Mouse (Mus musculus) hindbrain, embryonic 10.5 days (tissue): ENCODE measurements around the gene Thada. TPM values are rescaled to one million over a fixed set of nuclear protein-coding genes. Genes with fewer than 3 reads are reported as not detected.

Experiments used
- DNase-seq: peaks from one replicate; pipeline ENCODE4 v3.0.0-alpha.2; 2017; ENCODE audit warnings: low spot score
- H3K27ac ChIP-seq: fragments of 300-500 bp; sonication (generic); 2 replicates; pipeline ENCODE4 v1.5.1; 2016; ENCODE audit warnings: mild to moderate bottlenecking, moderate library complexity
- H3K27me3 ChIP-seq: fragments of 300-500 bp; sonication (generic); 2 replicates; pipeline ENCODE4 v1.6.1; 2016; ENCODE audit warnings: mild to moderate bottlenecking; ENCODE audit not compliant: poor library complexity, insufficient read depth, severe bottlenecking
- H3K36me3 ChIP-seq: fragments of 300-500 bp; sonication (generic); 2 replicates; pipeline ENCODE4 v1.6.1; 2016; ENCODE audit warnings: mild to moderate bottlenecking, moderate library complexity
- H3K4me1 ChIP-seq: fragments of 300-500 bp; sonication (generic); replicated peaks from 2 replicates; pipeline ENCODE4 v1.6.1; 2016; ENCODE audit warnings: mild to moderate bottlenecking
- H3K4me3 ChIP-seq: fragments of 300-500 bp; sonication (generic); 2 replicates; pipeline ENCODE4 v1.5.1; 2016; ENCODE audit warnings: mild to moderate bottlenecking, moderate library complexity
- H3K9me3 ChIP-seq: fragments of 300-500 bp; sonication (generic); 2 replicates; pipeline ENCODE4 v1.6.1; 2016; ENCODE audit warnings: mild to moderate bottlenecking, moderate library complexity
- WGBS: fragments of 180-500 bp; shearing (Covaris S2); methylation state at CpG from one replicate; pipeline ENCODE4 v1.1.7; 2016; 5-methylcytosine and 5-hydroxymethylcytosine counted together
- polyA plus RNA-seq: library from polyadenylated mRNA; unstranded; fragments of >200 nt; fragmentation: Nextera tagmentation; extraction: Ambion mirVana; gene quantifications from 2 replicates; pipeline ENCODE4 v1.2.1, GENCODE M21; 2016

Thada gene
- polyA plus RNA-seq, 1 experiment from 2014 or later: 10.6 TPM

GRCm38 (mm10) chr17:84422916-84423315 lies 43.1 kb downstream of the Thada start:
- WGBS: 95% methylated on average over 8 of the region's 8 CpGs
- DNase-seq: no peak
- Histone ChIP-seq H3K36me3 (peaks cover 75% of the 10 kb centered on the region), H3K27me3 (no peaks in the 10 kb centered on the region), H3K9me3 (no peaks in the 10 kb centered on the region), H3K4me1 (0 out of 2 replicates have a peak, but pooled peaks cover 5% of the 10 kb centered on the region), H3K27ac (no peak overlapping the region), H3K4me3 (no peak overlapping the region)

DNA sequence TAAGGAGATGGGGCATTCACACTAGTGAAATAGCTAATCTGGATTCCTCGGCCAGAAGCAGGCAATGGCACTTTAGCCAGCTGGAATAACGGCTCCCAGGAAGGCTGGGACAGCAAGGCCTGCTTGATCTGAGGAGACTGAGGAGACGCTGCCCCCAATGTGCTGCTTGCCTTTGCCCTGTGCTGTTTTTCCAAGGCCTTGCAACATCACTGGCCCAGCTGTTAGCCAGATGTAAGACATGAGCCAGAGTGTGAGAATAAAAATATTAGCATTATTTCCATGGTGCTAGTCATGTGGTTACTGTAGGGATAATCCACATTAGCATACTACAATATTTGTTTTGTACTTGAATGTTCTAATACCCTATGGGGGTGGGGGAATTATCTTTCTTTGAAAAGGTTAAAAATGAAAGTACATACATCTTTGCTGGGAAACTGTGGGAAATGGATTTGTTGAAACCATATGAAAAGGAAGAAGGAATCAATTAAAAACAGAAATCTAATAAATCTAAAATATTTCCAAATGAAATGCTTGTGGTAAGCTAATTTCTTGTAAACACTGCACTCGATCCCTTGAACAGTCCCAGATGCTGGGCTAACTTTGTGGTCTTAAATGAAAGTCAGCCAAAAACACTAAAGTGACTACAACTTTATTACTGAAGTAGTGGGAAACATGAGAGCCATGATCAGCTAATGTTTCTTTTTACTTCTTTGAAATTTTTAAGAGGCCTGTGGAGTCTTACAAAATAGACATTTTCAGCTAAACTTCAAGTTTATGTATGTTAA lies 43.8 kb downstream of the Thada start:
- Histone ChIP-seq H3K4me3 (no peak overlapping the region), H3K36me3 (peaks cover 69% of the 10 kb centered on the region), H3K27ac (no peak overlapping the region), H3K4me1 (0 out of 2 replicates have a peak, but pooled peaks cover 5% of the 10 kb centered on the region), H3K27me3 (no peaks in the 10 kb centered on the region), H3K9me3 (no peaks in the 10 kb centered on the region)
- peak; percentile 18 for DNase-seq
- WGBS: 82% methylated on average over 4 of the region's 4 CpGs

- Histone ChIP-seq H3K27ac (no peak overlapping the region), H3K36me3 (peaks cover 60% of the 10 kb centered on the region), H3K9me3 (no peaks in the 10 kb centered on the region), H3K4me3 (no peak overlapping the region), H3K4me1 (0 out of 2 replicates have a peak, but pooled peaks cover 5% of the 10 kb centered on the region), H3K27me3 (no peaks in the 10 kb centered on the region)
- peak; percentile 35 for DNase-seq
- WGBS: 94% methylated on average over 4 of the region's 4 CpGs
Measured at GRCm38 (mm10) chr17:84421042-84421441, 45.0 kb downstream of the Thada start.

DNA sequence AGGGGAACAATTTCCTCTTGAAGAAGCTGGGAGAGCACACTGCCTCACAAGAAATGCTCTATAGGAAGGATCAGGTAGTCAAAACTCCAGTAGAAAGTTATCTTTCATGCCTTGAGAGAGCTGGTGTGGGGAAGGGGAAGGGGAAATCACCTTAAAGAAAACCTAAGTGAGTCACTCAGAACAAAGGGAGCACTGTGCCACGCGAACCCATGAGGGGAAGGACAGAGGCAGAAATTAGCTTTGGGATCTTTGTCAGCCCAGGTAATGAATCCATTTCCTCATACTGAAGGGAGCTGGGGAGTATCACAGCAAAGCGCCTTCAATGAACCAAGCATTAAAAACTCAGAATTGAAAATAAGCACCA lies 45.7 kb downstream of the Thada start:
- H3K4me3 ChIP-seq: no peak overlapping the region
- peaks cover 58% of the 10 kb centered on the region for H3K36me3 ChIP-seq
- DNase-seq: no peak
- no peaks in the 10 kb centered on the region for H3K27me3 ChIP-seq
- H3K9me3 ChIP-seq: no peaks in the 10 kb centered on the region
- H3K27ac ChIP-seq: peak overlapping the region; percentile 50; the same call in 1 of the 2 replicates
- 0 out of 2 replicates have a peak, but pooled peaks cover 5% of the 10 kb centered on the region for H3K4me1 ChIP-seq
- 75% methylated on average over 3 of the region's 3 CpGs for WGBS

- peak; percentile 7 for DNase-seq
- peak overlapping the region; percentile 50; the same call in 1 of the 2 replicates for H3K27ac ChIP-seq
- H3K27me3 ChIP-seq: no peaks in the 10 kb centered on the region
- H3K36me3 ChIP-seq: peaks cover 58% of the 10 kb centered on the region
- WGBS: 80% methylated on average over 11 of the region's 11 CpGs
- 0 out of 2 replicates have a peak, but pooled peaks cover 5% of the 10 kb centered on the region for H3K4me1 ChIP-seq
- no peak overlapping the region for H3K4me3 ChIP-seq
- H3K9me3 ChIP-seq: no peaks in the 10 kb centered on the region
Measured at GRCm38 (mm10) chr17:84419326-84420275, 46.4 kb downstream of the Thada start.

DNA sequence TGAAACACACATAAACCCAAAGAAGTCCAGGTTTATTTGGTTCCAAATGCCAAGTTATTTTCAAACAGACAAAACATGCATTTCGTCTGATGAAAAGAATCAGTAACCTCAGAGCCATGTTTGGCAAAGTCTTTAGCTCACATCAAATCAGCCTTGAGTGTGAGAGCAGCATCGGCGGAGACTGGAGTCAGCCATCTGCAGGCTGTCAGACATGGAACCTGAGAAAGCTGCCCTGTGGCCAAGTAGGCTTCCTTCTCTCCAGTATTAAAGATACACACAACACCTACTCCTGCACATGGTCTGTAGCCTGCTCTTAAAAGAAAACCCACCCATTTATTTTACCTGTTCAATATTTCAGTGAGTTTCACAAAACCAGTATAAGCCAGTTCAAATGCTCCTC lies 50.1 kb downstream of the Thada start:
- H3K4me3 ChIP-seq: no peak overlapping the region
- H3K27ac ChIP-seq: no peak overlapping the region
- no peaks in the 10 kb centered on the region for H3K9me3 ChIP-seq
- whole genome bisulfite sequencing: 92% methylated on average over 3 of the region's 3 CpGs
- no peak for DNase-seq
- H3K4me1 ChIP-seq: 0 out of 2 replicates have a peak, but pooled peaks cover 5% of the 10 kb centered on the region
- no peaks in the 10 kb centered on the region for H3K27me3 ChIP-seq
- H3K36me3 ChIP-seq: peaks cover 45% of the 10 kb centered on the region

- Histone ChIP-seq H3K4me1 (no peaks in the 10 kb centered on the region), H3K9me3 (no peaks in the 10 kb centered on the region), H3K27me3 (no peaks in the 10 kb centered on the region), H3K27ac (no peak overlapping the region), H3K4me3 (no peak overlapping the region), H3K36me3 (peaks cover 27% of the 10 kb centered on the region)
- no peak for DNase-seq
- WGBS: 81% methylated on average over 1 of the region's 1 CpGs
Measured at GRCm38 (mm10) chr17:84408731-84409130, 57.3 kb downstream of the Thada start.

GRCm38 (mm10) chr17:84405616-84406015 lies 60.4 kb downstream of the Thada start:
- H3K4me3 ChIP-seq: no peak overlapping the region
- H3K4me1 ChIP-seq: no peaks in the 10 kb centered on the region
- H3K9me3 ChIP-seq: no peaks in the 10 kb centered on the region
- DNase-seq: no peak
- 86% methylated on average over 6 of the region's 6 CpGs for WGBS
- no peaks in the 10 kb centered on the region for H3K27me3 ChIP-seq
- H3K27ac ChIP-seq: no peak overlapping the region
- H3K36me3 ChIP-seq: peaks cover 21% of the 10 kb centered on the region; the same call in 1 of the 2 replicates

DNA sequence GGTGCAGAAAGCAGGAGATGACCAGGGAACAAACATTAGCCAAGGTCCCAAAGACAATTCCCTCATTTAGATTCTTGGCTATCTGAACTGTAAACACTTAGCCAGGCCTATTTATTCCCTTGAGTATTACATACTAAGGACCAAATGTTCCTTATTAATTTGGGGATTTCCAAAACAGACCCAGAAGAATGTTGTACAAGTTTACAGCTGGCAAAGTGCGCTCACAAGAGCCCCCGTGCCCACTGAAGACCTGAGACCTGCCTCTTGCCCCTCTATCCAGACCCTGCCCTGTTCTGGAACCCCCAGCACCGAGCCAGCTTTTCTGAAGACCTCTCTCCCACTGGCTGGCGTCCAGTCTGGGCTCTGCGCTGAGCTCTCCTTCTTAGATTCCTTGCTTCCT lies 64.2 kb downstream of the Thada start:
- WGBS: 89% methylated on average over 5 of the region's 5 CpGs
- no peaks in the 10 kb centered on the region for H3K4me1 ChIP-seq
- no peaks in the 10 kb centered on the region for H3K27me3 ChIP-seq
- no peak overlapping the region for H3K4me3 ChIP-seq
- H3K9me3 ChIP-seq: no peaks in the 10 kb centered on the region
- H3K36me3 ChIP-seq: peaks cover 29% of the 10 kb centered on the region
- no peak overlapping the region for H3K27ac ChIP-seq
- no peak for DNase-seq

DNA sequence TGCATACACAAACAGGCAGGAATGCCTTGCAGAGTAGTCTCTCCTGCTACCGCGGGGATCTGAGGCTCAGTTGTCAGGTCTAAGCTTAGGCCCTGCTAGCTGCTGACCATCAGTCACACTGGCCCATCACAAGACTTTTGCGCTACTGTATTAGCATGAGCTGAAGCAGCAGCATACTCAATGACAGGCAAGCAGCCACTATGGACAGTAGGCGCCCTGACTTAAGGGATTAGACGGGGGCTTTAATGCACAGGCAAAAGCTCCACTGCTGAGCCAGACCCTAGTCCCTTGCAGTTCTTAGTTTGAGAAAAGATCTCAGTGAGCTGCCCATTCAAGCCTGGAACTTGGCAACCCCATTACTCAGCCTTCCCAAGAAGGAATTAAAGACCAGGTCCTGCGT lies 66.6 kb downstream of the Thada start:
- Histone ChIP-seq H3K4me3 (no peak overlapping the region), H3K9me3 (no peaks in the 10 kb centered on the region), H3K27me3 (no peaks in the 10 kb centered on the region), H3K27ac (no peak overlapping the region), H3K36me3 (peaks cover 46% of the 10 kb centered on the region), H3K4me1 (no peaks in the 10 kb centered on the region)
- no peak for DNase-seq
- WGBS: 92% methylated on average over 6 of the region's 6 CpGs

- H3K27me3 ChIP-seq: no peaks in the 10 kb centered on the region
- H3K9me3 ChIP-seq: peaks cover under 1% of the 10 kb centered on the region; the same call in 1 of the 2 replicates
- WGBS: 92% methylated on average over 2 of the region's 2 CpGs
- no peak overlapping the region for H3K4me3 ChIP-seq
- H3K4me1 ChIP-seq: no peaks in the 10 kb centered on the region
- H3K27ac ChIP-seq: no peak overlapping the region
- peaks cover 35% of the 10 kb centered on the region for H3K36me3 ChIP-seq
- no peak for DNase-seq
Measured at GRCm38 (mm10) chr17:84390026-84390425, 76.0 kb downstream of the Thada start.

DNA sequence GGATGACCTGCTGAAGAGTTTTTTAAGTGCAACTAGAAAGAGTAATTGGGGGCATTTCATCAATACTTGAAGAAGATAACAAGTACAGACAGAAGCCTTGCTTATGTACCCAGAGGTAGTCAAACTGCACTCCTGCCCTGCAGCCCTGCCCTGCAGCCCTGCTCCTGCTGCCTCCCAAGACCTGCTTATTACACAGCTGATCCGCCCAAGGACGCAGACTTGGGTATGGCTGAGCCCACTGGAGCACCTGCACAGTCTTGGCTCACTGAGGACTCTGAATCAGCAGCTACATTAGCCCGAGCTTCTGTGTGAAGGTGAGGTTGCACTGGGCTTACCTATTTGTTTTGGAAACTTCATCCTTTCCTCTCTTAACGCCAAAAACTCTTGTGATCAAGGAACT lies 79.8 kb downstream of the Thada start:
- Histone ChIP-seq H3K36me3 (peaks cover 58% of the 10 kb centered on the region), H3K9me3 (peaks cover 6% of the 10 kb centered on the region; the same call in 1 of the 2 replicates), H3K27me3 (no peaks in the 10 kb centered on the region), H3K4me3 (no peak overlapping the region), H3K27ac (no peak overlapping the region), H3K4me1 (no peaks in the 10 kb centered on the region)
- no peak for DNase-seq
- WGBS: 90% methylated on average over 4 of the region's 4 CpGs

DNA sequence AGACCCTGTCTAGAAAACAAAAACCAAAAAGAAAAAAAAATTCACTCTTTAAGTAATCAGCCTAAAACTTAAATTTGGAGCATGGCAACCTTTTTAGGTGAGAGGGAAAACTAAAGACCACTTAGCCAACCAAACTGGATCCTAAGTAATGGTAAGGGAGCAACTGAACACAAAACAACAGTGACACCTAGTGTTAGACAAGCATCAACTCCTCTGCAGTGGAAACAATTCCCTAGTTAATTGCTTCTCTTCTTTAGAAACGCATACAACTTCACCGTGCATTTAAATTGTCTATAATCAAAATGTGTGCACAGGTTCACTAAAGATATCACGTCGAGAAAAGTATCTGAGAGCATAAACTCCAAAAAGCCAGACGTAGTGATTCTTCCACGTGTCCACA lies 80.3 kb downstream of the Thada start:
- H3K4me1 ChIP-seq: no peaks in the 10 kb centered on the region
- H3K27ac ChIP-seq: no peak overlapping the region
- DNase-seq: no peak
- H3K4me3 ChIP-seq: no peak overlapping the region
- H3K27me3 ChIP-seq: no peaks in the 10 kb centered on the region
- WGBS: 92% methylated on average over 6 of the region's 6 CpGs
- peaks cover 60% of the 10 kb centered on the region for H3K36me3 ChIP-seq
- peaks cover 6% of the 10 kb centered on the region; the same call in 1 of the 2 replicates for H3K9me3 ChIP-seq
